Mouse (Mus musculus): ENCODE data around the gene Myl7. TPM values are rescaled to one million over a fixed set of nuclear protein-coding genes. Genes with fewer than 3 reads are reported as not detected.

The Myl7 gene
- polyA plus RNA-seq (2015; fragmentation: Nextera tagmentation; extraction: Ambion mirVana), result 0.70 and 1.4 TPM in 2 replicates

DNA sequence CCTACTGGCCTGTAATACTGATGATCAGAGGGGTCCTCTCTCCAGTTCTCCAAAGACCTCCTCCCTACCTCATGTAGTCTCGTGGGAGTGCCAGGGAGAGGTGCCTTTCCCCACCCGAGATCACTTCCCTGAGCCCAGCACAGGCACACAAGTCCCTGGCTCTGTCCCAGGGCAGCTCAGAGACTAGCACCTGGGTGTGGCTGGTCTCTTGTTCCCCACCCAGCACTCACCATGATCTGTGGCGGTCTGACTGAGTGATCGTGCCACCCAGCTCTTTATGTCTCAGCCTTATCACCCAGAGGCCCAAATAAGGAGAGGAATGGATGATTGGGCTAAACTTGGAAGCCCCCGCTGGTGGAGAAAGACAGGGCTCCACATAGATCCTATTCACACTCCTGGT, at the start of gene Myl7:
Gene Myl7, minus strand, starts transcription at position 252 of the 400 bp plus-strand sequence.

DNA sequence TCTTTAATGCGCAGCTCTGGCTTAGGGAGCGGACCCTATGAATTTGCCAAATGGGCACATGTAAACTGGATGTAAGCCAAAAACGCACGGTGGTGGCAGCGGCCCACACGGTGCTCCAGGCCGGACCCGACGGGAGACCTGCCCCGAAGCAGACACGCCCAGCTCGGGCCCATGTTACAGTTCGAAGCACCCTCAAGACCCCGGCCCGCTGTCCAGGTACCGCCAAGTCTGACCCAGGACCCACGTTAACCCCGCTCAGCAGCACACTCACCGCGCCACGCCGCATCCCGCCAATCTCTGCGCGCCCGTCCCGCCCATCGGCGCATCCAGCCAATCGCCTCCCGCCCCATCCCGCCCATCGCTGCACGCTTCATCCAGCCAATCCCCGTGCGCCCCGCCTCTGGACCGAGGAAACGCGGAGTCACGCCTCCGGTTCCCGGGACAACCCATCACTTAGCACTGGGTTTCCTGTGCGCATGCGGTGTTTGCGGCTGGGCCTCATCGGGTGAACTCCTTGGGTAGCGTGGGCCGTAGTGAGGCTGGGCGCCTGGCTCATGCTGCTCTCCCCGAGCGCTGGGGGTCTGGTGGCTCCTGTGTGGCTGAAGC, 20.6 kb downstream of the Myl7 start, which contains the start of gene Pold2:
Gene Pold2, minus strand, starts transcription at position 372 of the 606 bp plus-strand sequence.

DNA sequence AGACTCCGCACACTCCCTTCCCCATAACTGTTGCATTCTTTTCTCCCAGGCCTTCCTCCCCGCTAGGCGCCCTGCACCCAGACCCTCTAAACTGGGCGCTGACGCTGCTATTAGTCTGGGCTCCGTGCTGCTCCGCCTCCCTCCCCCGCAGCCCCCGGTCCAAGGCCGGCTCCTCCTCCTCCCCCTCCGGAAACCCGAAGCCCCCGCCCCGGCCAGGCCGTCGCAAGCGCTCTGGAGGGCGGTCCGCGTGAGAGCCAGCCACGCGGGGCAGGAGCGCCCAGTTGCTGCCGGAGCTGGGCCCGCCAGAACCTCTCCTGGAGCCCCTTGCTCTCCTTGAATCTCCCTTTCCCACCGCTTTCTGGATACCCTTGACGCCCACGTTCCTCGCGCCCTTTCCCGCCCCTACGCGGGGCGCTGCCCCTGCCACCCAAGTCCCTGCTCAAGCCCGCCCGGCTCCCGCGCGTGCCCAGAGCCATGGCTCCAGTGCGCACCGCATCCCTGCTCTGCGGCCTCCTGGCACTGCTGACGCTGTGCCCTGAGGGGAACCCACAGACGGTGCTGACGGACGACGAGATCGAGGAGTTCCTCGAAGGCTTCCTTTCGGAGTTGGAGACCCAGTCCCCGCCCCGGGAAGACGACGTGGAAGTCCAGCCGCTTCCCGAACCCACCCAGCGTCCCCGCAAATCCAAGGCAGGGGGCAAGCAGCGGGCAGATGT, 36.7 kb downstream of the Myl7 start, which contains the start of gene Aebp1:
Gene Aebp1, plus strand, starts transcription at position 270 of the 716 bp plus-strand sequence.

Other genes with a start within 250 kb of the Myl7 start
- 184 and 187 TPM in 2 replicates for gene Mrps24, start 183.1 kb downstream of the Myl7 start, polyA plus RNA-seq (2015; fragmentation: Nextera tagmentation; extraction: Ambion mirVana)
- gene Urgcp, start 136.4 kb downstream of the Myl7 start, polyA plus RNA-seq (2015; fragmentation: Nextera tagmentation; extraction: Ambion mirVana), result 10.3 and 13.3 TPM in 2 replicates
- gene Dbnl, start 110.3 kb downstream of the Myl7 start, polyA plus RNA-seq (2015; fragmentation: Nextera tagmentation; extraction: Ambion mirVana), result 58.9 and 61.8 TPM in 2 replicates
- 0.89 and 1.2 TPM in 2 replicates for gene Pgam2, start 95.0 kb downstream of the Myl7 start, polyA plus RNA-seq (2015; fragmentation: Nextera tagmentation; extraction: Ambion mirVana)
- 3.9 and 5.0 TPM in 2 replicates for gene Polm, start 60.8 kb downstream of the Myl7 start, polyA plus RNA-seq (2015; fragmentation: Nextera tagmentation; extraction: Ambion mirVana)
- 18.8 and 26.0 TPM in 2 replicates for gene Aebp1, start 36.8 kb downstream of the Myl7 start, polyA plus RNA-seq (2015; fragmentation: Nextera tagmentation; extraction: Ambion mirVana)
- gene Pold2, start 20.5 kb downstream of the Myl7 start, polyA plus RNA-seq (2015; fragmentation: Nextera tagmentation; extraction: Ambion mirVana), result 72.8 and 83.6 TPM in 2 replicates
- gene Gck, start 51.3 kb upstream of the Myl7 start, polyA plus RNA-seq (2015; fragmentation: Nextera tagmentation; extraction: Ambion mirVana), result 0.10 and 0.34 TPM in 2 replicates
- gene Ykt6, start 56.9 kb upstream of the Myl7 start, polyA plus RNA-seq (2015; fragmentation: Nextera tagmentation; extraction: Ambion mirVana), result 22.9 and 24.9 TPM in 2 replicates
- gene Camk2b, start 167.6 kb upstream of the Myl7 start, polyA plus RNA-seq (2015; fragmentation: Nextera tagmentation; extraction: Ambion mirVana), result 0.46 and 0.62 TPM in 2 replicates